Mouse (Mus musculus) CH12.LX (cell line): ENCODE results near the gene Nphp4.

Source experiments
- CHD2 ChIP-seq: IDR thresholded peaks from 2 replicates; pipeline ENCODE4 v1.6.1; 2011; ENCODE audit warnings: low read length, improper control_type of control experiment
- CTCF ChIP-seq, 2 experiments: IDR thresholded peaks in 1 of 2; conservative IDR thresholded peaks in 1 of 2; 2 replicates each; pipeline ENCODE4 v1.5.1; 2011 to 2012; ENCODE audit warnings: low read depth in 2 of 2, low read length in 2 of 2, improper control_type of control experiment in 1 of 2, inconsistent platforms in 1 of 2, mild to moderate bottlenecking in 1 of 2, moderate library complexity in 1 of 2
- ELF1 ChIP-seq: IDR thresholded peaks from 2 replicates; pipeline ENCODE4 v1.6.1; 2014; ENCODE audit warnings: low read depth, mild to moderate bottlenecking, inconsistent platforms, low read length, improper control_type of control experiment
- EP300 ChIP-seq: IDR thresholded peaks from 2 replicates; pipeline ENCODE4 v1.6.1; 2011; ENCODE audit warnings: low read length, improper control_type of control experiment
- HCFC1 ChIP-seq: IDR thresholded peaks from 2 replicates; pipeline ENCODE4 v1.6.1; 2012; ENCODE audit warnings: low read depth, mild to moderate bottlenecking, inconsistent platforms, low read length, improper control_type of control experiment
- IRF4 ChIP-seq: IDR thresholded peaks from 2 replicates; pipeline ENCODE4 v1.6.1; 2014; ENCODE audit warnings: low read depth, mild to moderate bottlenecking, inconsistent platforms, low read length, improper control_type of control experiment
- MAZ ChIP-seq: IDR thresholded peaks from 2 replicates; pipeline ENCODE4 v1.6.1; 2012; ENCODE audit warnings: low read depth, mild to moderate bottlenecking, inconsistent platforms, low read length, improper control_type of control experiment, moderate library complexity
- POLR2A ChIP-seq: IDR thresholded peaks from 2 replicates; pipeline ENCODE4 v1.6.1; 2011; ENCODE audit warnings: low read depth, mild to moderate bottlenecking, improper control_type of control experiment, low read length
- RCOR1 ChIP-seq: conservative IDR thresholded peaks from 2 replicates; pipeline ENCODE4 v1.6.1; 2012; ENCODE audit warnings: low read depth, mild to moderate bottlenecking, inconsistent platforms, low read length, improper control_type of control experiment
- TCF12 ChIP-seq: IDR thresholded peaks from 2 replicates; pipeline ENCODE4 v1.6.1; 2014; ENCODE audit warnings: low read depth, mild to moderate bottlenecking, inconsistent platforms, low read length, improper control_type of control experiment
- ZC3H11A ChIP-seq: IDR thresholded peaks from 2 replicates; pipeline ENCODE4 v1.6.1; 2012; ENCODE audit warnings: low read depth, mild to moderate bottlenecking, inconsistent platforms, low read length, improper control_type of control experiment
- ZMIZ1 ChIP-seq: IDR thresholded peaks from 2 replicates; pipeline ENCODE4 v1.6.1; 2012; ENCODE audit warnings: low read depth, mild to moderate bottlenecking, inconsistent platforms, low read length, improper control_type of control experiment

DNA sequence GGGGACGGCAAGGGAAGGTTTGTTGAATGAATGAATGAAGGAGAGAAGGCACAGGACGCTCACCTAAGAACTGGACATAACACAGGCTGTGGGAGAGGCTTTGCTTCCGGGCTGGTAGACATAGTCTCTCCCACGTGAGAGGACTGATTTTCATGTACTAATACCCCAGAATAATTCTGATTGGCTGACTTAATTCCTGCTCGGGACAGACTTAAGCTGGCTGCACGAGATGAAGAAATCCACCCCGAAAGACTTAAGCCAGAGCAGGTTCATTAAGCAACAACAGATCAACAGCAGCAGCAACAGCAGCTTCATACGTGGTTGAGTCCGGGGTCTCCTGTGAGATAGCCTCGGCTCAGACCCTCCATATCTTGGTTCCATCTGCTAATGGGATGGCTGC is 11.5 kb downstream of the Nphp4 start:
- TF ChIP-seq RCOR1 (no peak), CTCF (conservative IDR thresholded peaks at IDR 0.05 in 1 of 2, IDR thresholded peaks at IDR 0.05 in 1 of 2; ENCODE audit: low read depth in 2 of 2, low read length in 2 of 2) (no peak), EP300 (no peak), TCF12 (no peak), ELF1 (no peak), POLR2A (no peak), ZC3H11A (no peak), HCFC1 (no peak), CHD2 (no peak), MAZ (no peak), ZMIZ1 (no peak), IRF4 (no peak)
